ENCODE assay signal across 8 mouse cellular contexts in the genomic region with DNA sequence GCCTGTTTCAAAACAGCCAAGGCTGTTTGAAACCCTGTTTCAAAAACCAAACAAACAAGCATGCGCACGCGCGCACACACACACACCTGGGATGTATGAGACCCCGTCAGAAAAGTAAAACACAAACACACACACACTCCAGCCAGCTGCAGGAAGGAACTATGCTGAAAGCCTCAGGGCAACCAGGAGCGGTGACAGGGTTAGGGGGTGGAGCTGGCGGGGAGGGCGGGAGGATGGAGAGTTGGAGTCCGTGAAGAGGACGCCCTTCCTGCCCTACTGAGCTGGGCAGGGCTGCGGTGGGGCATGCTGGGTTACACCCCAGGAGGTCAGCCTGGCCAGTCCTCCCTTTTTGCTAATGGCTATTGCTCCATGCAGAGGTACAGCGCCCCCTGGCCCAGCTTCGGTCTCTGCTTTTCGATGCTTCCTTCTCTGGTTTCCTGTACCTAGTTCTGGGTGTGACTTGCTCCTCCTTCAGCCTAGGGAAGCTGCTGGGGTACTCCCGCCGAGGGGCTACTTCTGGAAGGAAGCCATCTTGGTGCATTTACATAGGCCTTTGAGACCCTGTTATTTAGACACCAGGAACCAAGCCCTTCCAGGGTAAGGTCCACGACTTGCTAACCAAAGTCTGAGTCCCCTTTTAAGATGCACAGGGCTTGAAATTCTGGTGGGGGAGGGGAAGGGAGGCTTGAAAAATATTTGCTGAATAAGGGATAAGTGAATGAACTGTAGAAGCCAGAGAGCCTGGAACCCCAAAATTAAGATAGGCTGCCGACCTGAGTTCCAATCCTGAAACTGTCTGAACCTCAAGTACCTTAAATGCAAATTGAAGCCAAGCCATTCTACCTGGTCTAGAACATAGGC. TPM values are rescaled to one million over a fixed set of nuclear protein-coding genes. Genes with fewer than 3 reads are reported as not detected.
DNase-seq lines count a peak whose midpoint lies in the region; ATAC-seq and TF ChIP-seq lines count a peak whose summit lies in the region.

No protein-coding gene starts in this region.

- no peaks in the 10 kb centered on the region for H3K36me3 ChIP-seq in ES-E14 (ENCODE audit: control insufficient read depth, insufficient read depth, low read length, poor library complexity, severe bottlenecking)
- H3K36me3 ChIP-seq in forebrain, postnatal 0 days (ENCODE audit: insufficient read depth) = no peaks in the 10 kb centered on the region
- no peaks in the 10 kb centered on the region for H3K36me3 ChIP-seq in lung, embryonic 15.5 days

- peak overlapping the region; percentile 40; the same call in 1 of the 2 replicates for H3K9ac ChIP-seq in ES-E14 (ENCODE audit: insufficient read depth, low read depth, low read length, poor library complexity, severe bottlenecking)
- H3K9ac ChIP-seq in forebrain, postnatal 0 days = no peak overlapping the region
- H3K9ac ChIP-seq in lung, embryonic 15.5 days = peak overlapping the region; percentile 35

- TF ChIP-seq POLR2A in cerebellum, adult 2 months (IDR thresholded peaks at IDR 0.05; ENCODE audit: borderline replicate concordance, insufficient read depth, low read length) = no peak
- no peak for TF ChIP-seq POLR2A in olfactory bulb, adult 2 months (IDR thresholded peaks at IDR 0.05; ENCODE audit: insufficient read depth, low read depth, low read length)

- peak overlapping the region; percentile 48 for H3K4me2 ChIP-seq in forebrain, postnatal 0 days (ENCODE audit: low read depth)
- H3K4me2 ChIP-seq in lung, embryonic 15.5 days = peak overlapping the region; percentile 65

- 17% methylated on average over 18 of the region's 18 CpGs for WGBS in cerebellum, adult 2 months
- 14% methylated on average over 18 of the region's 18 CpGs for WGBS in forebrain, postnatal 0 days
- 8% methylated on average over 18 of the region's 18 CpGs for WGBS in lung, embryonic 15.5 days
- WGBS in olfactory bulb, adult 2 months = 14% methylated on average over 18 of the region's 18 CpGs

- peak overlapping the region; percentile 87; the same call in 1 of the 2 replicates for H3K27ac ChIP-seq in ES-E14 (ENCODE audit: insufficient read depth, low read depth, low read length, poor library complexity, severe bottlenecking)
- H3K27ac ChIP-seq in cerebellum, adult 2 months (ENCODE audit: insufficient read depth, low read length) = no peak overlapping the region
- H3K27ac ChIP-seq in forebrain, postnatal 0 days (ENCODE audit: low read depth, low read length) = no peak overlapping the region
- H3K27ac ChIP-seq in lung, embryonic 15.5 days = peak overlapping the region; percentile 60
- no peak overlapping the region for H3K27ac ChIP-seq in olfactory bulb, adult 2 months (ENCODE audit: insufficient read depth, low read depth, low read length)

- in situ Hi-C loops in ES-E14 (cut with MboI; ENCODE audit: low sequenced_read_pairs in 2 of 2, unreplicated experiment in 2 of 2) = no loop called here

- ATAC-seq in forebrain, postnatal 0 days = peak; percentile 45
- ATAC-seq in lung, embryonic 15.5 days (ENCODE audit: borderline replicate concordance, extremely low read depth, low FRiP score, low TSS enrichment) = peak; percentile 86

- H3K4me3 ChIP-seq in ES-E14 (ENCODE audit: insufficient read depth in 1 of 2, low read depth in 1 of 2, low read length in 2 of 2, poor library complexity in 1 of 2, severe bottlenecking in 1 of 2) = peak overlapping the region; percentile 7 to 8; a peak in 3 of 4 replicates
- peak overlapping the region; percentile 24 for H3K4me3 ChIP-seq in cerebellum, adult 2 months (replicated peaks; ENCODE audit: insufficient read depth, low read depth, low read length)
- H3K4me3 ChIP-seq in forebrain, postnatal 0 days (ENCODE audit: low read depth, low read length) = peak overlapping the region; percentile 22
- H3K4me3 ChIP-seq in lung, embryonic 15.5 days = peak overlapping the region; percentile 30
- peak overlapping the region; percentile 29 for H3K4me3 ChIP-seq in olfactory bulb, adult 2 months (ENCODE audit: insufficient read depth, low read depth, low read length)

- H3K9me3 ChIP-seq in ES-E14 (ENCODE audit: control insufficient read depth, insufficient read depth, low read depth, low read length) = no peaks in the 10 kb centered on the region
- H3K9me3 ChIP-seq in forebrain, postnatal 0 days (ENCODE audit: low read length) = no peaks in the 10 kb centered on the region
- H3K9me3 ChIP-seq in lung, embryonic 15.5 days = no peaks in the 10 kb centered on the region

- H3K27me3 ChIP-seq in cerebellum, adult 2 months (ENCODE audit: control insufficient read depth, insufficient read depth, low read length) = no peaks in the 10 kb centered on the region
- no peaks in the 10 kb centered on the region for H3K27me3 ChIP-seq in forebrain, postnatal 0 days (ENCODE audit: insufficient read depth, low read length)
- no peaks in the 10 kb centered on the region for H3K27me3 ChIP-seq in lung, embryonic 15.5 days

- H3K4me1 ChIP-seq in ES-E14 (ENCODE audit: control insufficient read depth in 2 of 2, insufficient read depth in 2 of 2, low read length in 2 of 2, poor library complexity in 1 of 2) = peaks cover 10% of the 10 kb centered on the region in 2 experiments; a peak in 3 of 4 replicates
- no peaks in the 10 kb centered on the region for H3K4me1 ChIP-seq in cerebellum, adult 2 months (ENCODE audit: control insufficient read depth, insufficient read depth, low read length)
- no peaks in the 10 kb centered on the region for H3K4me1 ChIP-seq in forebrain, postnatal 0 days (ENCODE audit: insufficient read depth)
- H3K4me1 ChIP-seq in lung, embryonic 15.5 days = peaks cover 25% of the 10 kb centered on the region
- H3K4me1 ChIP-seq in olfactory bulb, adult 2 months (ENCODE audit: control insufficient read depth, insufficient read depth, low read length) = peaks cover 4% of the 10 kb centered on the region; the same call in 1 of the 2 replicates

- peak; percentile 86 for DNase-seq in ES-E14 (ENCODE audit: low read depth, low spot score)
- DNase-seq in cerebellum, adult 2 months = peak; percentile 56 to 61
- no peak for DNase-seq in forebrain, postnatal 0 days
- peak; percentile 89 for DNase-seq in heart, postnatal 4 days
- DNase-seq in layer of hippocampus, adult 8-10 months (ENCODE audit: low spot score in 2 of 2) = peak; percentile 33 to 52
- peak; percentile 94 for DNase-seq in thymus, postnatal 0 days (ENCODE audit: low spot score)

- peak; percentile 56; the same call in 1 of the 2 replicates for TF ChIP-seq CTCF in cerebellum, adult 2 months (IDR thresholded peaks at IDR 0.05; ENCODE audit: borderline replicate concordance, insufficient read depth, low read depth, low read length)
- peak; percentile 60 for TF ChIP-seq CTCF in forebrain, postnatal 0 days (IDR thresholded peaks at IDR 0.05; ENCODE audit: low read depth)
- TF ChIP-seq CTCF in olfactory bulb, adult 2 months (IDR thresholded peaks at IDR 0.05; ENCODE audit: insufficient read depth, low read depth, low read length) = peak; percentile 45

TF ChIP-seq in ES-E14, 5 proteins besides CTCF, POLR2A, EP300 and RAD21:
- TF ChIP-seq MAFK (IDR thresholded peaks at IDR 0.05; ENCODE audit: insufficient read depth, low read depth, low read length) (peak; percentile 93), ZNF384 (IDR thresholded peaks at IDR 0.05; ENCODE audit: low read depth, low read length) (no peak), CHD2 (IDR thresholded peaks at IDR 0.05; ENCODE audit: low read depth, low read length) (no peak), HCFC1 (IDR thresholded peaks at IDR 0.05; ENCODE audit: borderline replicate concordance, insufficient read depth, low read length) (peak; percentile 46; the same call in 1 of the 2 replicates), ZC3H11A (IDR thresholded peaks at IDR 0.05; ENCODE audit: borderline replicate concordance, low read depth, low read length) (no peak)

RNA-seq across cellular contexts. Expression of gene Rbx1, which starts 48.2 kb away (rescaled TPM):
- total RNA-seq in ES-E14 (2012; rRNA removed) = 179 and 282 TPM in 2 replicates
- polyA plus RNA-seq in cerebellum, adult 2 months (2012; rRNA removed) = 211 and 222 TPM in 2 replicates
- total RNA-seq in forebrain, postnatal 0 days (2014; rRNA removed) = 193 and 223 TPM in 2 replicates
- 446 and 469 TPM in 2 replicates for polyA plus RNA-seq in forebrain, postnatal 0 days (2015; fragmentation: Nextera tagmentation; extraction: Ambion mirVana)
- 100 to 1,000 TPM; 166 to 176 TPM for total RNA-seq in heart, postnatal 4 days (2021)
- 100 to 1,000 TPM; 129 to 138 (median 132) TPM for total RNA-seq in layer of hippocampus, adult 8-10 months (2022)
- polyA plus RNA-seq in lung, embryonic 15.5 days (2015; fragmentation: Nextera tagmentation; extraction: Ambion mirVana) = 458 and 521 TPM in 2 replicates
- not detected in 2 replicates for polyA plus RNA-seq in olfactory bulb, adult 2 months (2012; ENCODE audit: insufficient read depth, insufficient read length, low replicate concordance, missing spikeins)
- 650 and 668 TPM in 2 replicates for polyA plus RNA-seq in thymus, postnatal 0 days (2015; fragmentation: Nextera tagmentation; extraction: Ambion mirVana)

Comparison
In these comparisons a context has a peak if more than half of its experiments do, and no peak if none do; other contexts are left out.
1. H3K27ac ChIP-seq: peak in ES-E14 (single experiment) and lung, embryonic 15.5 days (single experiment); none in cerebellum, adult 2 months (single experiment), forebrain, postnatal 0 days (single experiment) and olfactory bulb, adult 2 months (single experiment).
2. RNA of gene Rbx1, which starts 48.2 kb away (polyA plus RNA-seq): 650 to 668 TPM in thymus, postnatal 0 days, 458 to 521 TPM in lung, embryonic 15.5 days, 446 to 469 TPM in forebrain, postnatal 0 days and 211 to 222 TPM in cerebellum, adult 2 months; not detected in olfactory bulb, adult 2 months; every median in the first group is over 100 times any median in the second.
3. Peak in every context shown above with its lines, with median percentiles within 50 percentile points of each other: H3K4me3 ChIP-seq and CTCF ChIP-seq.